In genomic region chr4:62690997-62691396, GRCm38 (mm10) we compare ENCODE assay signal across 22 mouse cellular contexts.
DNase-seq lines count a peak whose midpoint lies in the region; ATAC-seq lines count a peak whose summit lies in the region.
"Had no signal": no experiment of that assay in that cellular context is flagged by ENCODE, and none has a peak within 500 bp of the region (broad histone marks: within the 10 kb centered on the region; RNA-seq: fewer than 3 reads in every experiment).

No protein-coding gene starts in this region.

- no peak overlapping the region for H3K9ac ChIP-seq in embryonic facial prominence, embryonic 14.5 days (ENCODE audit: low read depth, low read length)
- H3K9ac ChIP-seq in kidney, embryonic 15.5 days, result no peak overlapping the region
- H3K9ac ChIP-seq: liver, postnatal 0 days; midbrain, embryonic 13.5 days had no signal

- no peak overlapping the region for H3K4me2 ChIP-seq in embryonic facial prominence, embryonic 14.5 days (ENCODE audit: low read depth, low read length)
- no peak overlapping the region for H3K4me2 ChIP-seq in kidney, embryonic 15.5 days
- H3K4me2 ChIP-seq: midbrain, embryonic 13.5 days had no signal

- 71% methylated on average over 3 of the region's 4 CpGs for WGBS in embryonic facial prominence, embryonic 14.5 days
- WGBS in embryonic facial prominence, embryonic 10.5 days, result 88% methylated on average over 4 of the region's 4 CpGs
- 73% methylated on average over 3 of the region's 4 CpGs for WGBS in kidney, embryonic 15.5 days

- peak; percentile 43 for DNase-seq in embryonic facial prominence, embryonic 14.5 days (ENCODE audit: low spot score)
- no peak for DNase-seq in embryonic facial prominence, embryonic 10.5 days (ENCODE audit: low spot score)
- DNase-seq in kidney, postnatal 10 days, result peak; percentile 77
- DNase-seq in urinary bladder, postnatal 14 days (ENCODE audit: low spot score), result peak; percentile 62
- DNase-seq in urinary bladder, postnatal 10 days (ENCODE audit: low spot score), result no peak
- DNase-seq: B cell, adult 2 months; cerebellum, adult 11 months; cerebellum, postnatal 14 days; embryo, embryonic 11 days; liver; liver, postnatal 0 days; right cerebral cortex, adult 18-20 months had no signal

- no peak overlapping the region for H3K4me3 ChIP-seq in embryonic facial prominence, embryonic 14.5 days (ENCODE audit: low read depth, low read length)
- no peak overlapping the region for H3K4me3 ChIP-seq in embryonic facial prominence, embryonic 10.5 days
- no peak overlapping the region for H3K4me3 ChIP-seq in kidney, embryonic 15.5 days (replicated peaks)
- H3K4me3 ChIP-seq: erythroblast, embryonic 14.5 days; layer of hippocampus, adult 2 months; midbrain, embryonic 13.5 days had no signal

- H3K4me1 ChIP-seq in embryonic facial prominence, embryonic 14.5 days (ENCODE audit: control insufficient read depth, insufficient read depth, low read length), result peaks cover 12% of the 10 kb centered on the region; the same call in 1 of the 2 replicates
- H3K4me1 ChIP-seq in embryonic facial prominence, embryonic 10.5 days, result peaks cover 40% of the 10 kb centered on the region
- peaks cover 45% of the 10 kb centered on the region for H3K4me1 ChIP-seq in kidney, embryonic 15.5 days

- no peaks in the 10 kb centered on the region for H3K9me3 ChIP-seq in embryonic facial prominence, embryonic 14.5 days (ENCODE audit: control insufficient read depth, low read length)
- no peaks in the 10 kb centered on the region for H3K9me3 ChIP-seq in embryonic facial prominence, embryonic 10.5 days
- no peaks in the 10 kb centered on the region for H3K9me3 ChIP-seq in kidney, embryonic 15.5 days (replicated peaks)
- H3K9me3 ChIP-seq: midbrain, embryonic 13.5 days had no signal

- ATAC-seq in embryonic facial prominence, embryonic 14.5 days (ENCODE audit: low read depth), result no peak
- ATAC-seq in kidney, embryonic 15.5 days (replicated peaks; ENCODE audit: low FRiP score), result no peak
- no peak for ATAC-seq in granulocyte monocyte progenitor cell, adult 5-6 weeks (replicated peaks; ENCODE audit: poor library complexity, severe bottlenecking)
- ATAC-seq: activated CD4-positive, CD25-positive, alpha-beta regulatory T cell, adult 4 months; forebrain, embryonic 16.5 days; inflammation-experienced regulatory T-cells, adult 6 months; liver, postnatal 0 days; midbrain, embryonic 13.5 days; Patski had no signal

- no peak overlapping the region for H3K27ac ChIP-seq in embryonic facial prominence, embryonic 14.5 days (replicated peaks; ENCODE audit: low read depth, low read length)
- no peak overlapping the region for H3K27ac ChIP-seq in embryonic facial prominence, embryonic 10.5 days (replicated peaks)
- H3K27ac ChIP-seq in kidney, embryonic 15.5 days, result no peak overlapping the region
- H3K27ac ChIP-seq: layer of hippocampus, adult 2 months; macrophage; midbrain, embryonic 13.5 days had no signal

- peaks cover 30% of the 10 kb centered on the region; the same call in 1 of the 2 replicates for H3K36me3 ChIP-seq in embryonic facial prominence, embryonic 14.5 days (ENCODE audit: control insufficient read depth, insufficient read depth, low read length)
- H3K36me3 ChIP-seq in embryonic facial prominence, embryonic 10.5 days (replicated peaks), result peaks cover 58% of the 10 kb centered on the region
- H3K36me3 ChIP-seq in kidney, embryonic 15.5 days, result peaks cover 45% of the 10 kb centered on the region

- no peaks in the 10 kb centered on the region for H3K27me3 ChIP-seq in embryonic facial prominence, embryonic 14.5 days (replicated peaks; ENCODE audit: control insufficient read depth, insufficient read depth, low read length)
- no peaks in the 10 kb centered on the region for H3K27me3 ChIP-seq in embryonic facial prominence, embryonic 10.5 days (replicated peaks; ENCODE audit: low read depth, poor library complexity, severe bottlenecking)
- no peaks in the 10 kb centered on the region for H3K27me3 ChIP-seq in kidney, embryonic 15.5 days
- H3K27me3 ChIP-seq: midbrain, embryonic 13.5 days; Patski had no signal

Comparison
In these comparisons a context has a peak if more than half of its experiments do, and no peak if none do; other contexts are left out.
1. DNase-seq: peak in embryonic facial prominence, embryonic 14.5 days (single experiment), kidney, postnatal 10 days (single experiment) and urinary bladder, postnatal 14 days (single experiment); none in embryonic facial prominence, embryonic 10.5 days (single experiment) and urinary bladder, postnatal 10 days (single experiment).